Mouse (Mus musculus) liver, postnatal 0 days (tissue): ENCODE measurements around the gene Mgat5.

ENCODE experiments used
- CTCF ChIP-seq: sonication (generic); IDR thresholded peaks from 2 replicates; pipeline ENCODE4 v1.5.1; 2016; ENCODE audit warnings: antibody characterized with exemption, low read depth
- EP300 ChIP-seq: IDR thresholded peaks from 2 replicates; pipeline ENCODE4 v1.6.1; 2016; ENCODE audit warnings: antibody characterized with exemption, low read depth, mild to moderate bottlenecking

DNA sequence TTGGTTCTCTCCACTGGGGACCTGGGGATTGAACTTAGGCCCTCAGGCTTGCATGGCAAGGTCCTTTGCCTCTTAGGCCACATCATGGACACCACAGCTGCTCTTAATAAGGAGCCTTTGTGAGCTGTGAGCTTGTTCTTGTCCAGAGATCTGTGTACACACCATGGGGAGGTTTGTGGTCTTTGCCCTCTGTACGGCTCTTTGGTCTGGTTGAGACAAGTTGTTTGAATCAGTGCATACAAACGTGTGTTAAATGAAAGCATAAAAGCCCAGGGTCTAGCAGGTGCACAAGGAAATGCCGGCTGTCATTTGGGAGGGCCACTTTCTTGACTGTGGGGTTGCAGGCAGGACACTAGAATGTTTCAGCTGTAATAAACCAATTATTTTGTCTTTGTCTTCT lies 64.5 kb downstream of the Mgat5 start:
- no peak for TF ChIP-seq CTCF
- TF ChIP-seq EP300, result no peak
